Mouse (Mus musculus) monocyte, adult 5-6 weeks (primary cell): ENCODE results near the gene Cyp2c23. TPM values are rescaled to one million over a fixed set of nuclear protein-coding genes. Genes with fewer than 3 reads are reported as not detected.

Experiments used
- total RNA-seq: library from RNA; stranded (forward); fragments of 200-1000, 200-491, 200-594 nt; gene quantifications from 3 replicates; pipeline ENCODE4 v1.2.3, GENCODE M21; 2017

Gene Cyp2c23
- total RNA-seq, 1 experiment from 2014 or later, result not detected

Other genes with a start within 250 kb of the Cyp2c23 start
- gene Abcc2, start 247.0 kb downstream of the Cyp2c23 start, total RNA-seq, result 0.76 to 2.6 TPM (median 1.6 TPM) in 3 replicates
- 8.7 to 12.2 TPM (median 9.3 TPM) in 3 replicates for gene Dnmbp, start 89.0 kb downstream of the Cyp2c23 start, total RNA-seq
- 1.2 TPM in 1 of 3 replicates, not detected in the others for gene Cpn1, start 42.7 kb downstream of the Cyp2c23 start, total RNA-seq
- gene Erlin1, start 40.6 kb upstream of the Cyp2c23 start, total RNA-seq, result 25.4 to 41.4 TPM (median 25.8 TPM) in 3 replicates
- gene Chuk, start 78.3 kb upstream of the Cyp2c23 start, total RNA-seq, result 156 to 180 TPM (median 161 TPM) in 3 replicates
- gene Cwf19l1, start 106.7 kb upstream of the Cyp2c23 start, total RNA-seq, result 9.8 to 16.1 TPM (median 13.7 TPM) in 3 replicates
- 80.6 to 110 TPM (median 103 TPM) in 3 replicates for gene Bloc1s2, start 117.2 kb upstream of the Cyp2c23 start, total RNA-seq
- not detected in 3 replicates for gene Pkd2l1, start 163.2 kb upstream of the Cyp2c23 start, total RNA-seq
- not detected in 3 replicates for gene Scd3, start 174.1 kb upstream of the Cyp2c23 start, total RNA-seq